Mouse (Mus musculus): ENCODE measurements around the gene Rcbtb2. TPM values are rescaled to one million over a fixed set of nuclear protein-coding genes. Genes with fewer than 3 reads are reported as not detected.

Gene Rcbtb2
- total and polyA plus RNA-seq, 3 experiments, result 34.1 to 49.0 (median 36.9) TPM

- peak overlapping the region; percentile 68 for H3K9ac ChIP-seq (ENCODE audit: insufficient read depth, low read depth)
- peak overlapping the region; percentile 24; the same call in 1 of the 2 replicates for H3K27ac ChIP-seq (ENCODE audit: insufficient read depth, low read depth)
- no peaks in the 10 kb centered on the region for H3K36me3 ChIP-seq (replicated peaks in 1 of 2; ENCODE audit: control insufficient read depth in 1 of 2, insufficient read depth in 1 of 2, low read length in 1 of 2)
- H3K79me2 ChIP-seq (replicated peaks; ENCODE audit: control insufficient read depth, extremely low read depth, insufficient read depth, poor library complexity, severe bottlenecking), result no peaks in the 10 kb centered on the region
- H3K4me1 ChIP-seq (ENCODE audit: control insufficient read depth in 1 of 2, insufficient read depth in 2 of 2), result peaks cover 0 to 10% of the 10 kb centered on the region in 2 experiments; a peak in 2 of 4 replicates
- dilution Hi-C loops (cut with MboI; ENCODE audit: extremely low pct_ligation_motif_present, extremely low pct_unique_long_range_greater_than_20kb, low sequenced_read_pairs) (no loop called here), in situ Hi-C loops (cut with MboI; ENCODE audit: low pct_ligation_motif_present, low pct_unique_long_range_greater_than_20kb, low sequenced_read_pairs) (loop anchor here (10.0 kb wide), 1 partner anchor 103 kb away; the partner anchor contains the start of gene Lpar6)
- no peaks in the 10 kb centered on the region for H3K9me3 ChIP-seq (replicated peaks; ENCODE audit: low read length)
- peak overlapping the region; percentile 96 for H3K4me2 ChIP-seq (ENCODE audit: insufficient read depth, low read depth, poor library complexity, severe bottlenecking)
- H3K4me3 ChIP-seq (replicated peaks in 1 of 3; ENCODE audit: low read depth in 2 of 3, low read length in 2 of 3, poor library complexity in 1 of 3), result no peak overlapping the region
- no peak for TF ChIP-seq NRF1 (IDR thresholded peaks at IDR 0.05; ENCODE audit: low read depth, low read length)
- TF ChIP-seq HCFC1 (IDR thresholded peaks at IDR 0.05; ENCODE audit: low read depth, low read length), result no peak
- no peak for TF ChIP-seq ZNF384 (IDR thresholded peaks at IDR 0.05; ENCODE audit: low read depth, low read length)
- peak; percentile 79 for TF ChIP-seq JUN (IDR thresholded peaks at IDR 0.05; ENCODE audit: insufficient read depth, low read depth, low read length)
- peak; percentile 32; the same call in 1 of the 2 replicates for TF ChIP-seq JUND (conservative IDR thresholded peaks at IDR 0.05; ENCODE audit: low read depth, low read length)
- peak; percentile 85 for TF ChIP-seq ETS1 (conservative IDR thresholded peaks at IDR 0.05; ENCODE audit: low read depth, low read length)
- TF ChIP-seq SMC3 (IDR thresholded peaks at IDR 0.05; ENCODE audit: low read depth, low read length), result no peak
- peak; percentile 71 for TF ChIP-seq TCF12 (IDR thresholded peaks at IDR 0.05; ENCODE audit: low read depth, low read length)
- TF ChIP-seq TBP (conservative IDR thresholded peaks at IDR 0.05; ENCODE audit: low read depth, low read length), result peak; percentile 52; the same call in 1 of the 2 replicates
- TF ChIP-seq ZC3H11A (IDR thresholded peaks at IDR 0.05; ENCODE audit: low read depth, low read length), result no peak
- peak; percentile 58 for TF ChIP-seq EP300 (IDR thresholded peaks at IDR 0.05; ENCODE audit: low read length)
- TF ChIP-seq CHD1 (IDR thresholded peaks at IDR 0.05; ENCODE audit: low read depth, low read length), result no peak
- TF ChIP-seq RAD21 (IDR thresholded peaks at IDR 0.05; ENCODE audit: low read depth, low read length), result no peak
- no peak for TF ChIP-seq SIN3A (IDR thresholded peaks at IDR 0.05; ENCODE audit: low read length)
- no peak for TF ChIP-seq CHD2 (IDR thresholded peaks at IDR 0.05; ENCODE audit: low read length)
- peak; percentile 74 for TF ChIP-seq ELF1 (IDR thresholded peaks at IDR 0.05; ENCODE audit: low read depth, low read length)
- TF ChIP-seq MAZ (IDR thresholded peaks at IDR 0.05; ENCODE audit: low read depth, low read length), result no peak
- no peak for TF ChIP-seq UBTF (IDR thresholded peaks at IDR 0.05; ENCODE audit: low read depth, low read length)
- no peak for TF ChIP-seq RCOR1 (conservative IDR thresholded peaks at IDR 0.05; ENCODE audit: low read depth, low read length)
- peak; percentile 48 for TF ChIP-seq POLR2A (IDR thresholded peaks at IDR 0.05; ENCODE audit: low read depth, low read length)
- peak; percentile 52; the same call in 1 of the 2 replicates for TF ChIP-seq BHLHE40 (IDR thresholded peaks at IDR 0.05; ENCODE audit: low read depth, low read length)
- no peak for TF ChIP-seq MAX (IDR thresholded peaks at IDR 0.05; ENCODE audit: low read length)
- no peak for TF ChIP-seq GABPA (IDR thresholded peaks at IDR 0.05; ENCODE audit: insufficient replicate concordance, low read depth, low read length)
- TF ChIP-seq IRF4 (IDR thresholded peaks at IDR 0.05; ENCODE audit: low read depth, low read length), result peak; percentile 92
- no peak for TF ChIP-seq POLR2AphosphoS2 (IDR thresholded peaks at IDR 0.05; ENCODE audit: low read depth, low read length)
- TF ChIP-seq USF2 (conservative IDR thresholded peaks at IDR 0.05; ENCODE audit: low read depth, low read length), result no peak
- peak; percentile 4; the same call in 1 of the 2 replicates for TF ChIP-seq MXI1 (IDR thresholded peaks at IDR 0.05; ENCODE audit: low read depth, low read length)
- TF ChIP-seq E2F4 (IDR thresholded peaks at IDR 0.05; ENCODE audit: insufficient replicate concordance, low read depth, low read length), result peak; percentile 77; the same call in 1 of the 2 replicates
- TF ChIP-seq PAX5 (IDR thresholded peaks at IDR 0.05; ENCODE audit: low read length), result no peak
- no peak for TF ChIP-seq USF1 (IDR thresholded peaks at IDR 0.05; ENCODE audit: low read depth, low read length)
- no peak for TF ChIP-seq NELFE (IDR thresholded peaks at IDR 0.05; ENCODE audit: low read depth, low read length)
- no peak for TF ChIP-seq ZKSCAN1 (IDR thresholded peaks at IDR 0.05; ENCODE audit: borderline replicate concordance, low read depth, low read length)
- no peak for TF ChIP-seq ZMIZ1 (IDR thresholded peaks at IDR 0.05; ENCODE audit: low read depth, low read length)
- TF ChIP-seq CTCF (conservative IDR thresholded peaks at IDR 0.05 in 1 of 2, IDR thresholded peaks at IDR 0.05 in 1 of 2; ENCODE audit: low read depth in 2 of 2, low read length in 2 of 2), result no peak
- peak; percentile 82 for TF ChIP-seq MEF2A (IDR thresholded peaks at IDR 0.05; ENCODE audit: borderline replicate concordance, low read depth, low read length)
- no peak for TF ChIP-seq MAFK (IDR thresholded peaks at IDR 0.05; ENCODE audit: insufficient replicate concordance, low read length)
- TF ChIP-seq MYC (IDR thresholded peaks at IDR 0.05; ENCODE audit: low read depth, low read length), result no peak
- no peak for TF ChIP-seq KAT2A (IDR thresholded peaks at IDR 0.05; ENCODE audit: insufficient replicate concordance, low read length)
- no peak for DNase-seq (ENCODE audit: extremely low read depth)
- no peaks in the 10 kb centered on the region for H3K27me3 ChIP-seq (replicated peaks)
These were observed 9.1 kb downstream of the Rcbtb2 start for GRCm38 (mm10) chr14:73131856-73132410.

Measured in CH12.LX (cell line).